In the genomic region with DNA sequence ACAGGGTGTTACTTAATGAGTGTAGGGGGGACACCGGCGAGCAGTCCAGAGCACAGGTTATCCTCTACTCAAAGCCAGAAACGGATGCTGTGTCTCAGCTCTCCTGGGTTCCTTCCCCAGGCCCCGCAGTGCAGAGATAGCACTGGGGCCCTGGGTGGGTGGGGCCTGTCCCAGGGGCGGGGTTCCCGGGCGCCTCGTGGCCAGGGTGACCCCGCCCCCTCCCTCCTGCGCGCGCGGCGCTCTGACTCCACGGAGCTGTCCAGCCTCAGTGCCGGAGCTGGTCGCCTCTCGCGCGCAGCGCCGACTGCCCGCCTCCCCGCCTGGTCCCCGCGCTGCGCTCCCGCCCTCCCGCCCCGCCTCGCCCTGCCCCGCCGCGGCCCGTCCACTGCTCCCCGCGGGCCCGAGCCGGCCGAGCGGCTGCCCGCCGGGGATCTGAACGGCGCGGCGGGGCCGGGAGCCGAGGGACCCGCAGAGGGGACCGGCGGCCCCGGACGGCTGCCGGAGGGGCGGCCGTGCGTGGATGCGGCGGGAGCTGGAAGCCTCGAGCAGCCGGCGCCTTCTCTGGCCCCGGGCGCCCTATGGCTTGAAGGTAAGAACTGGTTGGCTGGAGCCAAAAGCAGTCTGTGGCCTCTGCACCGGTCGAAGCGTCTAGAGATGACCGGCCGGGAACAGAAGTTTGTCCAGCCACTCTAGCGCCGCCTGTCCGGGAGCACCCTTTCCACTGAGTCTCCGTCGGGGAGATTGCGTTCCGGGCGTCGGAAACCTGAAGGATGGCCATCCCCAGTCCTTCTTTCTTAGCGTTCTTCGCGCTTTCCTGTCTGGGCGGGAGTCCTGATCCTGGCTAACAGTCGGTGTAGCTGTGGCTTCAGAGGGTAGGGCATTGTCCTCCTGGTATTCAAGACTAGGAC, we compare ENCODE assay signal across 9 mouse cellular contexts. TPM values are rescaled to one million over a fixed set of nuclear protein-coding genes. Genes with fewer than 3 reads are reported as not detected.
A peak's percentile ranks its signal among the peaks of the same experiment; 100 is the strongest.
DNase-seq lines count a peak whose midpoint lies in the region; ATAC-seq and TF ChIP-seq lines count a peak whose summit lies in the region.
"Had no signal": no experiment of that assay in that cellular context is flagged by ENCODE, and none has a peak within 500 bp of the region (broad histone marks: within the 10 kb centered on the region; RNA-seq: fewer than 3 reads in every experiment).

Gene Drd2 (plus strand): TSS at position 492 of the 908 bp plus-strand sequence.

- H3K9me3 ChIP-seq in embryonic facial prominence, embryonic 12.5 days, result no peaks in the 10 kb centered on the region
- H3K9me3 ChIP-seq in hindbrain, embryonic 16.5 days (ENCODE audit: control insufficient read depth, low read length), result no peaks in the 10 kb centered on the region

- H3K36me3 ChIP-seq in embryonic facial prominence, embryonic 12.5 days, result no peaks in the 10 kb centered on the region
- H3K36me3 ChIP-seq in hindbrain, embryonic 16.5 days (ENCODE audit: control insufficient read depth, insufficient read depth, low read length), result no peaks in the 10 kb centered on the region

- peak; percentile 8 for DNase-seq in gastrocnemius, postnatal 14 days
- DNase-seq in gastrocnemius, adult 2 months, result no peak
- peak; percentile 87 for DNase-seq in adrenal gland, postnatal 14 days
- peak; percentile 37 for DNase-seq in lung, postnatal 10 days
- peak; percentile 41 for DNase-seq in retina, postnatal 7 days (ENCODE audit: low read depth, low spot score)
- no peak for DNase-seq in natural killer cell, adult 2 months (ENCODE audit: low spot score in 2 of 2)

- no peak within 1 kb of the TSS for H3K9ac ChIP-seq in embryonic facial prominence, embryonic 12.5 days
- peak within 1 kb of the TSS; percentile 71 for H3K9ac ChIP-seq in hindbrain, embryonic 16.5 days (ENCODE audit: low read depth, low read length)

- TF ChIP-seq CTCF in gastrocnemius, adult 2 months (IDR thresholded peaks at IDR 0.05), result no peak

- ATAC-seq in embryonic facial prominence, embryonic 12.5 days (ENCODE audit: insufficient number of reproducible peaks, insufficient read depth, low FRiP score, low TSS enrichment), result peak; percentile 81
- peak; percentile 91 for ATAC-seq in hindbrain, embryonic 16.5 days

- peaks cover 41% of the 10 kb centered on the region for H3K27me3 ChIP-seq in embryonic facial prominence, embryonic 12.5 days
- peaks cover 21% of the 10 kb centered on the region for H3K27me3 ChIP-seq in hindbrain, embryonic 16.5 days (replicated peaks; ENCODE audit: control insufficient read depth, insufficient read depth, low read length)

- no peak within 1 kb of the TSS for H3K27ac ChIP-seq in gastrocnemius, adult 2 months
- no peak within 1 kb of the TSS for H3K27ac ChIP-seq in embryonic facial prominence, embryonic 12.5 days
- no peak within 1 kb of the TSS for H3K27ac ChIP-seq in hindbrain, embryonic 16.5 days (ENCODE audit: low read depth, low read length)

- 1% methylated on average over 65 of the region's 84 CpGs for WGBS in embryonic facial prominence, embryonic 12.5 days
- WGBS in hindbrain, embryonic 16.5 days, result 2% methylated on average over 69 of the region's 84 CpGs

- peak within 1 kb of the TSS; percentile 75 for H3K4me2 ChIP-seq in embryonic facial prominence, embryonic 12.5 days (replicated peaks)
- H3K4me2 ChIP-seq in hindbrain, embryonic 16.5 days (ENCODE audit: low read length), result peak within 1 kb of the TSS; percentile 95

- no peak within 1 kb of the TSS for H3K4me3 ChIP-seq in gastrocnemius, adult 2 months
- peak within 1 kb of the TSS; percentile 41 for H3K4me3 ChIP-seq in embryonic facial prominence, embryonic 12.5 days
- peak within 1 kb of the TSS; percentile 64 for H3K4me3 ChIP-seq in hindbrain, embryonic 16.5 days (ENCODE audit: low read length)

- intact Hi-C loops in gastrocnemius, postnatal 14 days (cut with DNase I; ENCODE audit: low total_unique reads), result no loop called here
- intact Hi-C loops in gastrocnemius, adult 2 months (cut with DNase I), result no loop called here

- H3K4me1 ChIP-seq in embryonic facial prominence, embryonic 12.5 days, result peaks cover 9% of the 10 kb centered on the region
- peaks cover 3% of the 10 kb centered on the region; the same call in 1 of the 2 replicates for H3K4me1 ChIP-seq in hindbrain, embryonic 16.5 days (ENCODE audit: control insufficient read depth, insufficient read depth, low read depth, low read length)

RNA-seq across cellular contexts. Expression of gene Drd2, which starts in this region (rescaled TPM):
- not detected for total RNA-seq in gastrocnemius, postnatal 14 days (2021)
- not detected for total RNA-seq in gastrocnemius, adult 2 months (2021)
- total RNA-seq in adrenal gland, postnatal 14 days (2021), result 1.2 and 1.5 TPM in 2 replicates
- polyA plus RNA-seq in embryonic facial prominence, embryonic 12.5 days (2016; fragmentation: Nextera tagmentation; extraction: Ambion mirVana), result 0.09 TPM in 1 of 2 replicates, not detected in the other
- polyA plus RNA-seq in hindbrain, embryonic 16.5 days (2015; fragmentation: Nextera tagmentation; extraction: Ambion mirVana), result 2.4 and 6.3 TPM in 2 replicates
- polyA plus RNA-seq: small intestine, adult 2 months had no signal

Comparison
In these comparisons a context has a peak if more than half of its experiments do, and no peak if none do; other contexts are left out.
1. Peak in DNase-seq in gastrocnemius, postnatal 14 days; RNA of the gene not detected or under 1 TPM.
2. Peak in ATAC-seq, H3K4me3 ChIP-seq and H3K4me2 ChIP-seq in embryonic facial prominence, embryonic 12.5 days; RNA of the gene not detected or under 1 TPM.
3. DNase-seq: peak in adrenal gland, postnatal 14 days (single experiment), lung, postnatal 10 days (single experiment) and retina, postnatal 7 days (single experiment); none in gastrocnemius, adult 2 months (single experiment) and natural killer cell, adult 2 months (0 of 2).